Mouse (Mus musculus) brain, embryonic 14.5 days (tissue): ENCODE measurements around the gene Klf16.

Experiments used
- CTCF ChIP-seq: fragments of 200-500 bp; IDR thresholded peaks from 2 replicates; pipeline ENCODE4 v1.5.1; 2012; ENCODE audit warnings: inconsistent platforms, mild to moderate bottlenecking, moderate library complexity, borderline replicate concordance; ENCODE audit not compliant: insufficient read depth, insufficient read length; ENCODE audit errors: extremely low read depth
- POLR2A ChIP-seq: fragments of 200-500 bp; IDR thresholded peaks from 2 replicates; pipeline ENCODE4 v1.6.1; 2012; ENCODE audit warnings: mild to moderate bottlenecking, inconsistent platforms, borderline replicate concordance; ENCODE audit not compliant: poor library complexity, insufficient read depth, insufficient read length, severe bottlenecking; ENCODE audit errors: extremely low read depth

- TF ChIP-seq CTCF (no peak), POLR2A (no peak)
Observed at GRCm38 (mm10) chr10:80573944-80574343, 3.2 kb downstream of the Klf16 start.
